Mouse (Mus musculus): ENCODE measurements around the gene Bcar3.

DNA sequence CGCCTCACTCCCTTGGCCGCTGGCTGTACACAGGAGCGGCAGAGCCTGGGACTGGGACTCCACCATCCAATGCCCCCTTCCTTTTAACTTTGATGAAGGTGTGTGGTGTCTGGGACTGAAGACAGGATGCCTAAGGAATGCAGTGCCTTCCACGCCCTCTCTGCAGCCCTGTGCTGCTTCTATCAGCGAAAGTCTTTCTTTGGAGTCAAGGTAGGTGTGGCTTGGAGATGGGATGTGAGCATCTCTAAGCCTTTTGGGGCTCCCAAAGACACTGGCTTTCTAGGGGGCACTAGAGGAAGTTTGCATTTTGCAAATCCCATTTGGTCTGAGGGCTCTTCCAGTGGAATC is 189.8 kb downstream of the Bcar3 start:
- TF ChIP-seq CTCF (IDR thresholded peaks at IDR 0.05; ENCODE audit: low read depth, low read length) (no peak), POLR2A (IDR thresholded peaks at IDR 0.05; ENCODE audit: borderline replicate concordance, low read depth, low read length) (no peak)

All from bone marrow macrophage, adult 2 months (primary cell).